Mouse (Mus musculus) layer of hippocampus, postnatal 25 days (tissue): ENCODE data around the gene Gm15319. TPM values are rescaled to one million over a fixed set of nuclear protein-coding genes. Genes with fewer than 3 reads are reported as not detected.
"Not testable (repeated sequence)": the region's sequence is repeated elsewhere in the genome, so short reads cannot be mapped to it uniquely, and the experiment has no call there.

Source experiments
- DNase-seq, 2 experiments: peaks; one replicate each; pipeline ENCODE4 v3.0.0; 2022; ENCODE audit warnings: mixed read lengths in 2 of 2, low spot score in 1 of 2; ENCODE audit errors: extremely low spot score in 1 of 2
- total RNA-seq, 2 experiments: library from RNA; stranded (reverse); gene quantifications; 2 replicates each; pipeline ENCODE4 v1.2.3; 2021

Gm15319 gene
- total RNA-seq, 2 experiments from 2014 or later = 0.54 to 1.3 TPM

DNA sequence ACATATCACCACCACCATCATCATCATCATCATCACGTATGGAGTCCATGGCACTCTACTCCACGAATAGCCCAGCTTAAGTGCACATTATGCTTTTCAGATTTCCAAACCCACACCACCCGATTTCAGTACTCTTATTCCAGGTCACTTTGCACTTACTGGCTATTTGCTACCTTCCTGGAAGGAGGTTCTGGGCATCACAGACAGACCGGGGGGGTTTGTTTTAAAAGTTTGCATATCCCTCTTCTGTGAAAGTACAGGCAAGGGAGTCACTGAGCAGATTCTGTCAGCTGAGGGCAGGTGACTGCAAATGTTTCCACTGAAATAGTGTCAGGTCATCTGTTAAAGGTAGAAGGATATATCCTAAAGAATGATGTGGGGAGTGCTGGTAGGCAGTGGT is 63.0 kb downstream of the Gm15319 start:
- not testable (repeated sequence) for DNase-seq

- DNase-seq = peak in 1 of 2 experiments; percentile 18
Observed at GRCm38 (mm10) chr8:20297939-20298505, 65.0 kb downstream of the Gm15319 start.

GRCm38 (mm10) chr8:20296803-20297702 is 66.0 kb downstream of the Gm15319 start:
- DNase-seq = peak; percentile 56 to 62

DNA sequence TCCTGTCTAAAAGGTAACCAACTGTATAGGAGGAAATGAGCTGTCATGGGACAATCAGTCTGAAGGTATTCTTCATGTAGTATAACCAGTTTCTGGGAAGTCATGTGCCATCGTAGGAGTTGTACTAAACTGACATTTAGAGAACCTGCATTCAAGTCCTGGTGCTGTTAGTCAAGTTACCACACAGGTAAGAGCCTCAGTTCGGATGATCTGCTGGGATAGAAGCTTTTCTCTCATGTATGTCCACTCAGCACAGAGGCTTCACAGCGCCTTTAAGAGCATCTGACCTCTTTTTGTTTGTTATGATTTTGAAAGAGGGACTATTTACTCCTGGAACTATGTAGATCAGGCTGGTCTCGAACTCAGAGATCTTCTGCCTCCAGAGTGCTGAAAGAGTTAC is 67.1 kb downstream of the Gm15319 start:
- DNase-seq = not testable (repeated sequence)

GRCm38 (mm10) chr8:20294826-20295225 is 68.2 kb downstream of the Gm15319 start:
- peak in 1 of 2 experiments; percentile 8 for DNase-seq

DNA sequence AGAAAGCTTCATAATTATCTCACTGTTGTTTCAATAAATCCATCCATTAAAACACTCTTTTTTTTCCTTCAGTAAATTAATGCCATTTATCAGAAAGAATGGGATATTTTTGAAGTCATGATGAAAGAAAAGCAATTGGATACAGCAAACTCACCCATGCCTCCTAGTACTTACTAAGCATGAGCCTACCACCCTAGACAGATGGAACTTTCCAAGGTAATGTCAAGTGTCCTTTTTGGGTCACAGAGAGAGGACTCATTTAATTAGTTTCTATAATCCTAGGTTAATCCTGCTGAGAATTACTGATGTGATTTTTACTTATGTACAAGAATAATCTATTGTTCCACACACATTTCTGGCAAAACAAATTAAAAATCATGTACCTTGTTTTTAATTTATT is 69.0 kb downstream of the Gm15319 start:
- peak in 1 of 2 experiments; percentile 6 for DNase-seq

DNA sequence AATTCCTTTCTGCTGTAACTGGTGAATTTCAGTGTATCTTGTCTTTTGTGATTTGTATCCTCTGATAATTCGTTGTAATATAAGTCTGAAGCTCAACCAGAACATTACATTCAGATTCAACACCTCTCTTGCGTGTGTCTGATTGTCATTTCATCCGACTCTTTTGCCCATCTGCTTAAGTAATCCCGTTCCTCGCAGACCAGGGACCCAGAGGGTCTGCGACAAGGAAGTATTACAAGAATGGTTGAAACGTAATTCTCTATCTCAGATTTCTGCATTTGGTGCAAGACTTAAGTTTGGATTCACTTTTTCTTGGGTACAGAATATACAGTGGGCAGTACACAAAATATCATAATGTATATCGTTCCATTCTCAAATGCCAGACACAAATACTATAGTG is 73.0 kb downstream of the Gm15319 start:
- DNase-seq = not testable (repeated sequence)

DNA sequence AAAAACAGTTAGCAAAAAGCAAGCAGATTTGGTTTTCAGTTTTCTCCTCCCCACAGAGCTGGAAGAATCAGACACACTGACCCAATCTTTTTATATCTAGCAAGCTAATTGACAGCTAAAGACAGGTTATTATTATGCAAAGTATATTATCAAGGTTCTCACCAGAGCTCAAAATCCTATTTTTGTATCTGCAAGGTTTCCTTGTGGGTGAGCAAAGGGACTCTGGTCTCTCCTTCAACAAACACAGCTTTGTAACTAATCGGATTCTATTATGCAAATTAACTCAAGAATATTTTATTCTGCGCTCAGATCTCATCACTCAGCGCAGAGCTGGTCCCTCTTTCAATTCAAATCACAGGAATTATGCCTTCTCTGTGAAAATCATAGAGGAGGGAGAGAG is 74.1 kb downstream of the Gm15319 start:
- DNase-seq = not testable (repeated sequence)

DNA sequence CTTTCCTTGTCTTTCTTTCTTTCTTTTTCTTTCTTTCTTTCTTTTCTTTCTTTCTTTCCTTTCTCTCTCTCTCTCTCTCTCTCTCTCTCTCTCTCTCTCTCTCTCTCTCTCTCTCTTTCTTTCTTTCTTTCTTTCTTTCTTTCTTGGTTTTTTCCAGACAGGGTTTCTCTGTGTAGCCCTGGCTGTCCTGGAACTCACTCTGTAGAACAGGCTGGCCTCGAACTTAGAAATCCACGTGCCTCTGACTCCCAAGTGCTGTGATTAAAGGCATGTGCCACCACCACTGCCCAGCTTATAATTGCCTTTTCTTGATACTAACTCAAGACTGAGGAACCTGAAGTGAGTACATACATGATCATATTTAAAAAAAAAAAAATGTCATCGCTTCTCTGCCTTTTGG is 75.3 kb downstream of the Gm15319 start:
- not testable (repeated sequence) for DNase-seq
